Mouse (Mus musculus) kidney, postnatal 0 days (tissue): ENCODE data around the gene Extl1. TPM values are rescaled to one million over a fixed set of nuclear protein-coding genes. Genes with fewer than 3 reads are reported as not detected.

ENCODE experiments used
- ATAC-seq: fragments of 200-750 bp; cut with Nextera tagmentation; replicated peaks from 2 replicates; pipeline ENCODE4 v1.8.0; 2017; ENCODE audit warnings: low read depth, moderate number of reproducible peaks, moderate TSS enrichment, moderate library complexity; ENCODE audit not compliant: low FRiP score
- DNase-seq: peaks from one replicate; pipeline ENCODE4 v3.0.0-alpha.2; 2016; ENCODE audit warnings: low spot score
- H3K27ac ChIP-seq: fragments of 300-500 bp; sonication (generic); 2 replicates; pipeline ENCODE4 v1.5.1; 2014; ENCODE audit warnings: mild to moderate bottlenecking
- H3K27me3 ChIP-seq: fragments of 300-500 bp; sonication (generic); 2 replicates; pipeline ENCODE4 v1.6.1; 2014; ENCODE audit warnings: low read length, mixed read lengths; ENCODE audit not compliant: insufficient read depth
- H3K36me3 ChIP-seq: fragments of 300-500 bp; sonication (generic); 2 replicates; pipeline ENCODE4 v1.6.1; 2014; ENCODE audit warnings: low read length, mixed read lengths; ENCODE audit not compliant: insufficient read depth
- H3K4me1 ChIP-seq: fragments of 300-500 bp; sonication (generic); replicated peaks from 2 replicates; pipeline ENCODE4 v1.6.1; 2014; ENCODE audit warnings: antibody characterized with exemption, low read length, mixed read lengths; ENCODE audit not compliant: insufficient read depth
- H3K4me2 ChIP-seq: fragments of 300-500 bp; sonication (generic); 2 replicates; pipeline ENCODE4 v1.6.1; 2014; ENCODE audit warnings: mild to moderate bottlenecking, low read length, moderate library complexity, mixed read lengths
- H3K4me3 ChIP-seq: fragments of 300-500 bp; sonication (generic); replicated peaks from 2 replicates; pipeline ENCODE4 v1.5.1; 2014; ENCODE audit warnings: low read depth, low read length
- H3K9ac ChIP-seq: fragments of 300-500 bp; sonication (generic); 2 replicates; pipeline ENCODE4 v1.6.1; 2014; ENCODE audit warnings: low read depth, low read length
- H3K9me3 ChIP-seq: fragments of 300-500 bp; sonication (generic); replicated peaks from 2 replicates; pipeline ENCODE4 v1.6.1; 2016; ENCODE audit warnings: low read length, inconsistent platforms, mixed read lengths
- CTCF ChIP-seq: IDR thresholded peaks from 2 replicates; pipeline ENCODE4 v1.5.1; 2016; ENCODE audit warnings: antibody characterized with exemption, low read depth, mild to moderate bottlenecking, moderate library complexity
- WGBS: fragments of 180-500 bp; shearing (Covaris S2); extraction: QIAGEN DNeasy Blood & Tissue Kit; methylation state at CpG from one replicate; pipeline ENCODE4 v1.1.7; 2014; 5-methylcytosine and 5-hydroxymethylcytosine counted together
- polyA plus RNA-seq: library from polyadenylated mRNA; unstranded; fragments of >200 nt; fragmentation: Nextera tagmentation; extraction: Ambion mirVana; gene quantifications from 2 replicates; pipeline ENCODE4 v1.2.1, GENCODE M21; 2015

Gene Extl1
- polyA plus RNA-seq, 1 experiment from 2014 or later = 0.86 TPM

- Histone ChIP-seq H3K9ac (no peak overlapping the region), H3K27ac (no peak overlapping the region), H3K36me3 (peaks cover 16% of the 10 kb centered on the region; the same call in 1 of the 2 replicates), H3K4me1 (no peaks in the 10 kb centered on the region), H3K27me3 (no peaks in the 10 kb centered on the region), H3K4me3 (no peak overlapping the region), H3K4me2 (no peak overlapping the region), H3K9me3 (no peaks in the 10 kb centered on the region)
- DNase-seq = no peak
- no peak for ATAC-seq
- 63% methylated on average over 7 of the region's 7 CpGs for WGBS
- TF ChIP-seq CTCF = no peak
These were observed 33.5 kb upstream of the Extl1 start for GRCm38 (mm10) chr4:134417111-134417510.

- WGBS = 77% methylated on average over 15 of the region's 15 CpGs
- no peak for TF ChIP-seq CTCF
- H3K4me1 ChIP-seq = no peaks in the 10 kb centered on the region
- H3K27me3 ChIP-seq = no peaks in the 10 kb centered on the region
- no peak overlapping the region for H3K9ac ChIP-seq
- no peak overlapping the region for H3K4me3 ChIP-seq
- no peak for DNase-seq
- no peaks in the 10 kb centered on the region for H3K9me3 ChIP-seq
- no peak overlapping the region for H3K4me2 ChIP-seq
- peaks cover 16% of the 10 kb centered on the region; the same call in 1 of the 2 replicates for H3K36me3 ChIP-seq
- ATAC-seq = no peak
- no peak overlapping the region for H3K27ac ChIP-seq
These were observed 33.0 kb upstream of the Extl1 start for GRCm38 (mm10) chr4:134416602-134417001.

DNA sequence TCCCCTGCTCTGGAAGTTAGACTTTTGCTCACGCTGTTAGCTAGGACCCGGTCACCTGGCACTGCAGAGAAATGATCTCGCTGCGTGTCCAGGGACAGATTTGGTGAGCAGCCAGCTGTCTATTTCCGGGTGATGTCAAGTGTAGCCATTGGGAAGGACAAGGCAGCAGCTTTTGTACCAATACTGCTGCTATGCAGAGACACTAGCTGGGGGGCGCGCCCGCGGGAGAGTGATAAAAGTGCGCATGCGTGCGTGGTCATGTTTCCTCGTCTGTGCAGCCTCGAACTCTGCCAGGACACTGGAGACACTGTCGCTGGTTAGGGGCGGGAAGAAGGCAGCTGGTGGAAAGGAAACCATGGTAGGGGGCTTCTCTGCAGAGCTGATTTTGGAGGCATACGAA is 32.5 kb upstream of the Extl1 start:
- H3K4me1 ChIP-seq = no peaks in the 10 kb centered on the region
- H3K27ac ChIP-seq = no peak overlapping the region
- DNase-seq (no peak), ATAC-seq (no peak)
- no peak overlapping the region for H3K9ac ChIP-seq
- H3K9me3 ChIP-seq = no peaks in the 10 kb centered on the region
- no peak overlapping the region for H3K4me2 ChIP-seq
- TF ChIP-seq CTCF = no peak
- no peak overlapping the region for H3K4me3 ChIP-seq
- H3K36me3 ChIP-seq = peaks cover 16% of the 10 kb centered on the region; the same call in 1 of the 2 replicates
- H3K27me3 ChIP-seq = no peaks in the 10 kb centered on the region
- WGBS = 77% methylated on average over 17 of the region's 17 CpGs

GRCm38 (mm10) chr4:134409286-134409685 is 25.6 kb upstream of the Extl1 start:
- DNase-seq = no peak
- no peaks in the 10 kb centered on the region for H3K4me1 ChIP-seq
- H3K4me2 ChIP-seq = no peak overlapping the region
- H3K27ac ChIP-seq = no peak overlapping the region
- no peak overlapping the region for H3K9ac ChIP-seq
- TF ChIP-seq CTCF = peak; percentile 56
- no peak overlapping the region for H3K4me3 ChIP-seq
- 69% methylated on average over 5 of the region's 5 CpGs for WGBS
- no peaks in the 10 kb centered on the region for H3K27me3 ChIP-seq
- H3K9me3 ChIP-seq = no peaks in the 10 kb centered on the region
- H3K36me3 ChIP-seq = 0 out of 2 replicates have a peak, but pooled peaks cover under 1% of the 10 kb centered on the region
- no peak for ATAC-seq

GRCm38 (mm10) chr4:134403721-134404120 is 20.1 kb upstream of the Extl1 start:
- TF ChIP-seq CTCF = no peak
- H3K27me3 ChIP-seq = no peaks in the 10 kb centered on the region
- no peaks in the 10 kb centered on the region for H3K9me3 ChIP-seq
- H3K4me3 ChIP-seq = no peak overlapping the region
- WGBS = 56% methylated on average over 7 of the region's 7 CpGs
- no peak overlapping the region for H3K27ac ChIP-seq
- no peak overlapping the region for H3K4me2 ChIP-seq
- no peak for ATAC-seq
- H3K36me3 ChIP-seq = no peaks in the 10 kb centered on the region
- no peak overlapping the region for H3K9ac ChIP-seq
- no peak for DNase-seq
- H3K4me1 ChIP-seq = 0 out of 2 replicates have a peak, but pooled peaks cover 9% of the 10 kb centered on the region

GRCm38 (mm10) chr4:134402571-134403262 is 19.1 kb upstream of the Extl1 start:
- no peaks in the 10 kb centered on the region for H3K9me3 ChIP-seq
- H3K36me3 ChIP-seq = no peaks in the 10 kb centered on the region
- H3K27ac ChIP-seq = no peak overlapping the region
- H3K9ac ChIP-seq = 0 out of 2 replicates have a peak overlapping the region, but pooled peaks have one; percentile 13
- no peak overlapping the region for H3K4me2 ChIP-seq
- H3K4me3 ChIP-seq = no peak overlapping the region
- ATAC-seq (no peak), DNase-seq (no peak)
- H3K27me3 ChIP-seq = no peaks in the 10 kb centered on the region
- 0 out of 2 replicates have a peak, but pooled peaks cover 9% of the 10 kb centered on the region for H3K4me1 ChIP-seq
- WGBS = 57% methylated on average over 16 of the region's 16 CpGs
- no peak for TF ChIP-seq CTCF
